Mouse (Mus musculus) adrenal gland (tissue): ENCODE measurements at regions not wholly inside any gene's neighbourhood (a gene's known extent, or its start where the extent isn't known, plus 50 kb on each side); places are given as distances from the start of the nearest gene placed in this dataset.
"Not testable (repeated sequence)": the region's sequence is repeated elsewhere in the genome, so short reads cannot be mapped to it uniquely, and the experiment has no call there.

Experiments used
- intact Hi-C: fragments of 180-260 bp; cut with DNase I; formaldehyde crosslinking; loops from one replicate; pipeline ENCODE4 v1.15.1; 2025

DNA sequence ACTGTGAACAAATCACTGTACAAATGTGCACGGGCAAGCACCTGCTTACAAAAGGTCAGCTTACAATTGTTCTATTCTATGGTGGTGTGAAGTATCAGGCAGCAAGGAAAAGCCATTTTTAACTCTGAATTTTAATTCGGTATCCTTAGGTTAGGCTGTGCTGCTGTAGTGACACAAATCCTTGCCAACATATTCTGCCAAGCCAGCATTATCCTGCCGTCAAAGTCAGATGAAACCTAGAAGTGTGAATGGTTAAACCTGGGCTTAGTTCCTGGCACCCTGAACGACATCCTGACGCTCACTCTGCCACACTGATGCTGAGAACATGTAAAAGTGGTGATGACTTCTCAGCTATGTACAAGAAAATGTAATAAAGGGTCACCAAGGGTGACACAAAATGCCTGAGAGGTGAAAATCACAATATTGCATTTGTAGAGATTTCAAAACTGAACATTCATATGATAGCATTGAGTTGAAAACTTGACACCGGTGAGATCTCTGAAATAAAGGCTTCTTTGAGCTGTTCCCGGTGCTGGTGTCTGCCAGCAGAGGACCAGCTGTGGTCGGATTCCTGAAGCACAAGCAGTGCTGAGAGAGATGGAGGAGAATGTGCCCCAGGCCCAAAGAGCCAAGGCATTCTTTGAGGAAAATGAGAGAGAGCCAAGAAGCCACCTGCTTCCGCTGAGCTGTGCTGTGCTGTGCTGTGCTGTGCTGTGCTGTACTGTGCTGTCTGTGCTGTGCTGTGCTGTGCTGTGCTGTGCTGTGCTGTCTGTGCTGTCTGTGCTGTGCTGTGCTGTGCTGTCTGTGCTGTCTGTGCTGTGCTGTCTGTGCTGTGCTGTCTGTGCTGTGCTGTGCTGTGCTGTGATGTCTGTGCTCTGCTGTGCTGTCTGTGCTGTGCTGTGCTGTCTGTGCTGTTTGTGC, 195.9 kb downstream of the Tcp10c start:
- intact Hi-C loops, result no loop called here

DNA sequence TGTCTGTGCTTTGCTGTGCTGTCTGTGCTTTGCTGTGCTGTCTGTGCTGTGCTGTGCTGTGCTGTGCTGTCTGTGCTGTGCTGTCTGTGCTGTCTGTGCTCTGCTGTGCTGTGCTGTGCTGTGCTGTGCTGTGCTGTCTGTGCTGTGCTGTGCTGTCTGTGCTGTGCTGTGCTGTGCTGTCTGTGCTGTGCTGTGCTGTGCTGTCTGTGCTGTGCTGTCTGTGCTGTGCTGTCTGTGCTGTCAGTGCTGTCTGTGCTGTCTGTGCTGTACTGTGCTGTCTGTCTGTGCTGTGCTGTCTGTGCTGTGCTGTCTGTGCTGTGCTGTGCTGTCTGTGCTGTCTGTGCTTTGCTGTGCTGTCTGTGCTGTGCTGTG, 196.5 kb downstream of the Tcp10c start:
- intact Hi-C loops, result not testable (repeated sequence)

DNA sequence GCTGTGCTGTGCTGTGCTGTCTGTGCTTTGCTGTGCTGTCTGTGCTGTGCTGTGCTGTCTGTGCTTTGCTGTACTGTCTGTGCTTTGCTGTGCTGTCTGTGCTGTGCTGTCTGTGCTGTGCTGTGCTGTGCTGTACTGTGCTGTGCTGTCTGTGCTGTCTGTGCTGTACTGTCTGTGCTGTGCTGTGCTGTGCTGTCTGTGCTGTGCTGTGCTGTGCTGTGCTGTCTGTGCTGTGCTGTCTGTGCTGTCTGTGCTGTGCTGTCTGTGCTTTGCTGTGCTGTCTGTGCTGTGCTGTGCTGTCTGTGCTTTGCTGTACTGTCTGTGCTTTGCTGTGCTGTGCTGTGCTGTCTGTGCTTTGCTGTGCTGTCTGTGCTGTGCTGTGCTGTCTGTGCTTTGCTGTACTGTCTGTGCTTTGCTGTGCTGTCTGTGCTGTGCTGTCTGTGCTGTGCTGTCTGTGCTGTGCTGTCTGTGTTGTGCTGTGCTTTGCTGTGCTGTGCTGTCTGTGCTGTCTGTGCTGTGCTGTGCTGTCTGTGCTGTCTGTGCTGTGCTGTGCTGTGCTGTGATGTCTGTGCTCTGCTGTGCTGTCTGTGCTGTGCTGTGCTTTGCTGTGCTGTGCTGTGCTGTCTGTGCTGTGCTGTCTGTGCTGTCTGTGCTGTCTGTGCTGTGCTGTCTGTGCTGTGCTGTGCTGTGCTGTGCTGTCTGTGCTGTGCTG, 197.5 kb downstream of the Tcp10c start:
- intact Hi-C loops, result not testable (repeated sequence)

DNA sequence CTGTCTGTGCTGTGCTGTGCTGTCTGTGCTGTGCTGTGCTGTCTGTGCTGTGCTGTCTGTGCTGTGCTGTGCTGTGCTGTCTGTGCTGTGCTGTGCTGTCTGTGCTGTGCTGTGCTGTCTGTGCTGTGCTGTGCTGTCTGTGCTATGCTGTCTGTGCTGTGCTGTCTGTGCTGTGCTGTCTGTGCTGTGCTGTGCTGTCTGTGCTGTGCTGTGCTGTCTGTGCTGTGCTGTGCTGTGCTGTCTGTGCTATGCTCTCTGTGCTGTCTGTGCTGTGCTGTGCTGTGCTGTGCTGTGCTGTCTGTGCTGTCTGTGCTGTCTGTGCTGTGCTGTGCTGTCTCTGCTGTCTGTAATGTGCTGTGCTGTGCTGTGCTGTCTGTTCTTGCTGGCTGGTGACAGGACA, 198.5 kb downstream of the Tcp10c start:
- intact Hi-C loops, result not testable (repeated sequence)

DNA sequence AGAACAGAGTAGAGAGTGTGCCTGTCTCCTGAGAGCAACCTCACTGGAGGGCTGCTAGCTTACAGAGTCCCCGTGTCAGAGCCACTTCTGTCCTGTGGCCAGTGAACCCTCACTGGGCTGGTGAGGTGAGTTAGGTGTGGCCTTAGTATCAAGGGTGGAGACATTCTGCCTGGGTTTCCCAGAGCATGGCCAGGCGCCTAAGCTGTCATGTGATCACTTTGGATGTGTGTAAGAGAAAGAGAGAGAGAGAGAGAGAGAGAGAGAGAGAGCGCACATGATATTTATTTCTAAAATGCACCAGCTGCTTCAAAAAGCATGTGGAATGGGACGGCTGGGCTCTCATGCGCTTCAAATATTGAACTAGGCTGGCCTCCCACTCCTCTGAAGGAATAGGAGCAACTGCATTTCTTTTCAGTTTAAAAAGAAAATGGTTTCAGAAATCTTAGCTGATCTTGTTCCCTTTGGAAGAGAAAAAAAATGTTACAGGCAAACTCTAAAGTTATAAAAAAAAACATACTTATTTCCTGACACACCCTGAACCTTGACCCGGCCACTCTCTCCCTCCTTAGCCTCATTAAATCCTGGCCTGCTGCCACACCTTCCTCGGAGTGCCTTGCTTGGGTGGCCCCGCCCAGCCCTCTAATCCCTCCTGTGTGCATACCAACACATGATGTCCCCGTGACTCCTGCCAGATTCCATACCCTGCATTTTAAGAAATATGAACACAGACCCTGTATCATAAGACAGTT, 201.1 kb downstream of the Tcp10c start:
- intact Hi-C loops, result not testable (repeated sequence)

DNA sequence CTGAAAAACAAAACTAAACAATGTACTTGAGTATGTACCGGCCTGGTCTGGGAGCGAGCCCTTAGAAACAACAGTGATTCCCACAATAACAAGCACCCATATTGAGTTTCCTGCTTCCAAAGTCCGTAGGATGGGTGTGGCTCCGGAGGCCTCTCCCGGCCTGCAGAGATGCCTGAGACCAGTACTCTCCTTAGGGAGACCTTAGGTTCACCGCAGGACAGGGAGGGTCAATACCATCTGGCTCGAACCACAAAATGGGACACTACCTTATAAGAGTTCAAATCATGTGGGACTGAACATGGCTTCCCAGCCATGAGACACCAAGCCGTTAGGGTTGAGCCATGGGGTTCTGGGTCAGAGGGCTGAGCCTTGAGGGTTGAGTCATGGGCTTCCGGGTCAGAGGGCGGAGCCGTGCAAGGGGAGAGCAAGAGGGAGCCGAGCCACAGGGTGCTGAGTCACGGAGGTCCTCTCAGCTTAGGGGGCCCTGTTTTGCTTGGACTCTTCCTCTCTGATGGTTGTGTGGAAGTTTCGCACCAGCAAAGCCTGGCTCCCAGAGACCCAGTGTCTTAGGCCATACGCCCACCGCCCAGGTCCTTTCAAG, 201.8 kb downstream of the Tcp10c start:
- intact Hi-C loops, result not testable (repeated sequence)

DNA sequence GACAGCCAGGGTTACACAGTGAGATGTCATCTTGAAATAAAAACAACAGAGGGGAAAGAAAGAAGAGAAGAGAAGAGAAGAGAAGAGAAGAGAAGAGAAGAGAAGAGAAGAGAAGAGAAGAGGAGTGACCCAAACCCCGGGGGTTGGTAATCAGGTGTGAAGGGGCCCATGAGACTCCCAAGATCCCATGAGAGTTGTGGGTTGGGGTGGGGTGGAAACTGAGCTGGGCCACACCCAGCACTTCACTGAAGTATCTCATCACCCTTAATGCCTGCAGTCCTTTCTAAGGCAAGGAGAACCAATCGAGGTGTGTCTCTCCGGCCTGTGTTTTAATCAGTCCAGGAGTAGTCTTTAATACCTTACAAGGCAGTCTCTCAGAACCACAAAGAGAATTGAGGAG, 201.5 kb upstream of the Afdn start:
- intact Hi-C loops, result no loop called here

DNA sequence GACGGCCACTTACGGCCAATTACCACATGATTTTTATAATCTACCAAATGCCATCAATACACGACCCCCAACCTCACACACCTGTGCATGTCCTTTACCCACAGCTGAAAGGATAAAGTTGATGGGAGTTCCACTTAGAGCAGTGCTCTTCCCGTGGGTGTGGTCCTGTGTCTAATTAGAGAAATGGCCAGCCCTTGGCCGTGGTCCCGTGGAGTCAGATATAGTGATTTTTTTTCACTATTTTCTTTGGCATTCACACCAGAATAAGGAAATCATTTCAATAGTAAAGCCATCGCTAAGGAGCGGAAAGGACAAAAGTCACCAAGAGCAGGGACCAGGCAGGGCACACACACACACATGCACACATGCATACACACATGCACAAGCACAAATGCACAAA, 199.0 kb upstream of the Afdn start:
- intact Hi-C loops, result no loop called here

DNA sequence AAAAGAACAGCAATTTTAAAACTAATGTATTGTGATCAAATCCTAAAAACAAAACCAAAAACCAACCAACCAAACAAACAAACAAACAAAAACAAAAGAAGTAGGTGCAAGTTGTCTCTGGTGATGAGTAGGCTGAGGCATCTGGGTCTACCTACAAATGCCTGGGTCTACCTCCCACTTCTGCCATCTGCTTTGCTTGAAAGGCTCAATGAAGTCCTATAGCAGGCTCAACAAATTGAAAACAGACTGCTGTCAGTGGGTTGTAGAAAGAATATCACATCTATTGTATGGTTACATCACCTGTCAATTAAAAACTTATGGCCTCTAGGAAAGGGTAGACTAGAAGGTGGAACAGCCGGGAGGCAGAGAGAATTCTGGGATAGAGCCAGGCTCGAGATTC, 197.4 kb upstream of the Afdn start:
- intact Hi-C loops, result no loop called here

DNA sequence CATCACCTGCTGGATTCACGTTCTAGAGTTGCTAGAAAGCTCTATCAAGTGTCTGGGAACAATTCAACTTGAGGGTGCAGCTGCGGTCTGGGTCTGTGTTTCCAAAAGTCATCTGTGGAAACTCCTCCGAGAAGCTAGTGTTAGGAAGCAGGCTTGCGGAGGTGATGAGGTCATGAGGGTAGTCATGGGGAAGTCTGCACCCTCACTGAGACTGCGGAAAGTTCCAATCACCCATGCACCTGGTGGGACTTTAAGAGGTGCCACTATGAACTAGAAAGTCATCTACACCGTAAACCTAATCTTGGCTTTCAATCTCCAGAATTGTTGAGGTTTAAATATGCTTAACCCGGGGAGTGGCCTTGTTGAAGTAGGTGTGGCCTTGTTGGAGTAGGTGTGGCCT, 195.5 kb upstream of the Afdn start:
- intact Hi-C loops, result no loop called here

DNA sequence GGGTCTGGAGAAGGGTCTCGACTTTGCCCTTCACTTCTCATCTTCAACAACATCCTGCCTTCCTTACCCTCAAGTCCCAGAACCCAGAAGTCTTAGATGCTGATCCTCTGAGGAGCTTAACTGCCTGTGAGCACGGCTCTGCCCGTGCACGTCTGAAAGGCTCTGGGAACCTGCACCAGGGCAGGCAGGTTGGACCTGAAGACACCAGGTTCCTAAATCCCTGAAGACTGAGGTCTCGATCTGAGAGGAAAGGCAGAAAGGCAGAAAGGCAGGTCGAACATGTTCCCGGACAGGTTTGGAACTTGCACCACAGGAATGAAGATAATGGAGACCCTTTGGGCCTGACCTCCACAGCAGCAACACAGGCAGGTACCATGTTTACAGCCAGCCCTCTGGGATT, 193.7 kb upstream of the Afdn start:
- intact Hi-C loops, result no loop called here

DNA sequence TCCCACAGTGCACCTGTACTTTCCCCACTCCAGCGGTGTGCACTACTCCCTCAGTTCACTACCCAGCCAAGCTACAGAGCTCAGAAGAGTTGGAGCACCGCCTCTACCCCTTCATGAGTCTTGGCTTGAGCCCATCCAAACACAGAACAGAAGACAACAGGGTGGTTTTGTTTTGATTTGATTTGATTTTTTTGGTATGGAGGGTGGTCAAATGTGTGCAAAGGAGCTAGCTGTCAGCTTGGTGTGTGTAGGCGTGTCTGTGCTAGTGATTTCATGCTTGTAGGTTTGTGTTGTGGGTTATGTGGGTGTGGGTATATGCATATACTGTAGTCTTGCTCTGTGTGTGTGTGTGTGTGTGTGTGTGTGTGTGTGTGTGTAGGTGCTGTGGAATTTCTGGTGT, 193.2 kb upstream of the Afdn start:
- intact Hi-C loops, result no loop called here

DNA sequence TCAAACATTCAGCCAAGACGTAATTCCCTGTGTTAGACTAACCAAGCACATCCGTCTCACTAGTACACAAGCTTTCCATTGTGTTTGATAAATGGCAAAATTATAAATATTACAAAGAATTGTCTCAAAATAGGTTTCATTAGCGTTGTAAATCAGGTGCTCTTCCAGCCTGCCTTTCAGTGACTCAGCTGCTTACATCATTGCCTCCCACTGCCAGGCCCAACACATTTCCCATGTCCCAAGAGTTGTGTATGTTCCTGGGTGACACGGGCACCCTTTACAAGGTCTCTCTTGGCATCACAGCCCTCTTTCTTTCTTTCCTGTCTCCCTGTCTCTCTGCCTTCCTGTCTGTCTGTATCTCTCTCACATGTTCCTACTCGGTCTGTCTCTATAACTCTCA, 189.5 kb upstream of the Afdn start:
- intact Hi-C loops, result no loop called here

DNA sequence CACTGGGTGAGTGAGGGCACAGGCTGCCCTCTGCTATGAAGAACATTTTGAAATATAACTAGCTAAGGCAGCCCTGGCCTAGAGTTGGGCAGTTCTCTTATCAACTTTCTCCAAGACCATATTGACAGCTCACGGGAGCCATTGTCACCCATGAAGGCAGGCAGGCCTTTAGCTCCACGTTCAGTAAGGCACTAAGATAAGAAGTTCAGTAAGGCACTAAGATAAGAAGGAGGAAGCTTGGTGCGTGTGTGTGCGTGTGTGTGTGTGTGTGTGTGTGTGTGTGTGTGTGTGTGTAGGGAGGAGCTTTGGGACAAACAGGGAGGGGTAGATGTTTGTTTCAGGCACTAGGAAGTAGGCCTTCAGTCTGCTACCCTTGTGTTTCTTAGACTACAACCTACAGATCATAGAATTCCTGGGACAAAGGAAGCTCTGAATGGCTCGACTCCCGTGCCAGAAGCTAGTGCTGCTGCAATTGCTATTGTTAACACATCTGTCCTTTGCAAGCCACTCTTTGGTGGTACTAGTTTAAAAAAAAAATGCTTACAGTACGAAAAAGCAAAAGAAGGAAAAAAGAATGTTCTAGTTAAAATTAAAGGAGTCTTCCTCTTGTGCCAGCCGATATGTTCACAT, 188.0 kb upstream of the Afdn start:
- intact Hi-C loops, result no loop called here

DNA sequence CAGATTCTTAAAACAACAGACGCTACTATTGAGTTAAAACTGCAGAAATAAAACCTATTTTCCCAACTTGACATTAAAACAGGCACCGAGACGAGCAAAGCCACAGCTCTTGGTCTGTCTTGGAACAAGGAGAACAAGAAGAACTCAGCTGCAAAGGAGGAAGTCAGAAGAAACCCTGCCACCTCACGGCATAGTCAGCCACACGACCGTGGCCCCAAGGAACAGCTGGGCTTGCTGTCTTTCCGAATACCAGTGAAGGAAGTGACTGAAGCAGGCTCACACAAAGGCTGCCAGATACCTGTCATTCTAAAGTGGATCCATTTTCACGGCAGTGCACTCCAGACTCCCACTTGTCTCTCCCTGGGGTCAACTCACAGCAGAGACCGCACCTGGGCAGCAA, 187.3 kb upstream of the Afdn start:
- intact Hi-C loops, result no loop called here

DNA sequence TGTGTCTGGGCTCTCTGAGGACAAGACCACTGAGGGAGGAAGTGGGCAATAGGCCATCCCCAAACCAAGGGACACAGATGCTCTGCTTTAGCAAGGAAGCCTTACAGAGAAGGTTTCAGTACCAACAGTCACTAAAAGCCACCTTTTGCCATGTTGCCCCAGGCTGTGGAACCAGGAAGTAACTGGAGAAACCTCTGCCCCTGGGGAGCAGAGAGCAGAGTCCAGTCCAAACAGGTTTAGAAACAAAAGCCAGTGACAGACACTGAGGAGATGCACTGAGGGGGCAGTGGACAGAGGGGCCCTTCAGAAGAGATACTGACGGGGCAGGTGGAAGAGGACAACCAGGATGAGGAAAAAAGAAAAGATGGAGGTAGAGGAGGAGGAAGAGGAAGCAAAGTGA, 186.2 kb upstream of the Afdn start:
- intact Hi-C loops, result no loop called here

DNA sequence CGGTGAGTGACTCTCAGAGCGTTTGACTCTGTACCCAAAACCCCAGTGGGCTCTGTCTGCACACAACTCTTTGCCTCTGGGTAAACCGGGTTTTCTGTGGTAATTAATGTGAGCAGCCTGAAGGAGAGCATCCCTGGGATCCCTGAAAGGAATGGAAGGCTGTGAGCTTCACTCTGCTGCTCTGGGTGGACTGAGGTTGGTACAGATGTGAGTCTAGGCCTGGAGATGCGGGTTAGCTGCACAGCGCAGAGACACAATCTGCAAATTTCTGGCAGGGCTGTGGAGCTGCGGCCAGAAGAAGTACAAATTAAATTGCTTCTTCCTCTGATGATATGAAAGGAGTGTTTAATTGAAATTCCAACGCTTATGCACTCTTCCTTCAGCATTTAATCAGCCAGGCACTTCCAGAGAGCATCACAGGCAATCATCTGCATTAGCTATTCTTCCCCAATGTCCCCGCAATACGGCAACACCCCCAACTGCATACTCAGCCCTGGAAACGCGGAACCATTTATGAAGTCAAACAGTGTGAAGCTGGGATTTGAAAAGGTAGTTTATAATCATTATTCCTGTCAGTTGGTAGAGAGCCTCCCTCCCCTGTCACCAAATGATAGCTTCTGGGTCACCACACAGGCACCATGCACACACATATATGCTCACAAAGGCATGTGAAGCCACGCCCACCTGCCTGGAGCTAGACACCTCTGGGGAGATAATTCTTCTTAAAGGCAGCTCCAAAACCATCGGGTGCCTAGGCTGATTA, 185.5 kb upstream of the Afdn start:
- intact Hi-C loops, result no loop called here

DNA sequence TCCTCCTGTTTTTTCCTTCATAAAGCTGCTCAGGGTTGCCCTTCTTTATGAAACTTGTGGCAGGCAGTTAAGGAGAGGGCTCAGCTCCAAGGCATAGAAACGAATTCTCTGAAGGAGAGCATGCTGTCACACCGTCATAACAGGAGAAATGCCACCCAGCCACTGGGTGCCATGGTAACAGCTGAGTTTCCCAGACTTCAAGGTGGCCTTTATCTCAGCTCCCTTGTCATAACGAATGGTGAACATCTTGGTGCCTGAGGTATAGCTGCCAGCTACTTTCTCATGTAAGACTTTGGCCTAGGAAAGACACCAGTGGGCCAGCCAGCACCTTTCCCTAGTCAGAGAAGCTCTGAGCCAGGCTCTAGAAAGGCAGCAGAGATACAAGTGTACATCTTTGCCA, 182.5 kb upstream of the Afdn start:
- intact Hi-C loops, result no loop called here

DNA sequence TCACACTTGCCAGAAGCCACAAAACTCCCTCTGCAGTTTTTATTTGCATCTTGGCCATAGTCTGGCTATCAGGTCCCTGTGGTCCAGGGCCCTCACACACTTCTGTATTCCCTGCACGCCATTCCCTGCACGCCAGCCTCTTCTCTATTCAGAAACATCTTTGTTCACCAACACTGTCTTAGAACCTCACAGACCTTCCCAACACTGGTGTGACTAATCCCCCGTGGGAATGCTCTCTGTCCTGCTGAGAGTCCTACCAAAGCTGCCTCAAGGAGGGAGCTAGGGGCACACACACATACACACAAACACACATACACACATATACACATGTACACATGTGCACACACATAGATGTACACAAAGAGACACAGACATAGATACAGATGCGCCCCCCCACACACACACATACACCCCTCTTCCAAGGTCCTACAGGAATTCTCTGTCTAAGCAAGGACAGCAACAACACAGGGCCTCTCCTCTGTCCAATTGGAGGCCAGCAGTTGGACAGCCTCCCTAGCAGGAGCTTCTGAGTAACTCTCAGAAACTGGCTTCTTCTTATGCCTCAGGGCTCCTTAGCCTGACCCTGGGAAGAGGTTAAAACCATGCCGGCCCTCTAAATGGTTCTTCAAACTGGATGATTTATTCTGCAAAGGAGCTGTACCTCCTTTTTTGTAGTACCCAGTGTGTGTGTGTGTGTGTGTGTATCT, 179.0 kb upstream of the Afdn start:
- intact Hi-C loops, result no loop called here
